Mouse (Mus musculus) heart, embryonic 14.5 days (tissue): ENCODE data around the gene Fryl. TPM values are rescaled to one million over a fixed set of nuclear protein-coding genes. Genes with fewer than 3 reads are reported as not detected.

Source experiments
- ATAC-seq: fragments of 200-750 bp; cut with Nextera tagmentation; 2 replicates; pipeline ENCODE4 v1.8.0; 2017; ENCODE audit warnings: low read depth, moderate TSS enrichment; ENCODE audit not compliant: insufficient number of reproducible peaks, insufficient read depth, low FRiP score
- H3K27ac ChIP-seq, 2 experiments: fragments of 200-500 bp in 1 of 2; fragments of 300-500 bp in 1 of 2; sonication (generic) in 1 of 2; replicated peaks in 1 of 2; 2 replicates each; pipeline ENCODE4 v1.5.1; 2012 to 2014; ENCODE audit warnings: low read depth in 2 of 2, low read length in 2 of 2, control low read depth in 1 of 2, mild to moderate bottlenecking in 1 of 2, mixed read lengths in 1 of 2; ENCODE audit not compliant: control insufficient read depth in 1 of 2, insufficient read depth in 1 of 2
- H3K27me3 ChIP-seq: fragments of 300-500 bp; sonication (generic); 2 replicates; pipeline ENCODE4 v1.6.1; 2014; ENCODE audit warnings: mild to moderate bottlenecking, low read length, control low read depth; ENCODE audit not compliant: control insufficient read depth, insufficient read depth
- H3K36me3 ChIP-seq: fragments of 300-500 bp; sonication (generic); 2 replicates; pipeline ENCODE4 v1.6.1; 2014; ENCODE audit warnings: mild to moderate bottlenecking, control low read depth, low read length, mixed read lengths; ENCODE audit not compliant: control insufficient read depth, insufficient read depth
- H3K4me1 ChIP-seq, 2 experiments: fragments of 200-500 bp in 1 of 2; fragments of 300-500 bp in 1 of 2; sonication (generic) in 1 of 2; 2 replicates each; pipeline ENCODE4 v1.6.1; 2012 to 2014; ENCODE audit warnings: low read length in 2 of 2, control low read depth in 1 of 2, mixed read lengths in 1 of 2; ENCODE audit not compliant: control insufficient read depth in 2 of 2, insufficient read depth in 2 of 2
- H3K4me2 ChIP-seq: fragments of 300-500 bp; sonication (generic); 2 replicates; pipeline ENCODE4 v1.6.1; 2014; ENCODE audit warnings: mild to moderate bottlenecking, low read length
- H3K4me3 ChIP-seq, 2 experiments: fragments of 200-500 bp in 1 of 2; fragments of 300-500 bp in 1 of 2; sonication (generic) in 1 of 2; 2 replicates each; pipeline ENCODE4 v1.5.1; 2012 to 2014; ENCODE audit warnings: low read length in 2 of 2, mild to moderate bottlenecking in 2 of 2, control low read depth in 1 of 2, low read depth in 1 of 2, moderate library complexity in 1 of 2; ENCODE audit not compliant: control insufficient read depth in 1 of 2, insufficient read depth in 1 of 2
- H3K9ac ChIP-seq: fragments of 300-500 bp; sonication (generic); 2 replicates; pipeline ENCODE4 v1.6.1; 2014; ENCODE audit warnings: mild to moderate bottlenecking, low read length
- H3K9me3 ChIP-seq: fragments of 300-500 bp; sonication (generic); 2 replicates; pipeline ENCODE4 v1.6.1; 2016; ENCODE audit warnings: low read length, control low read depth; ENCODE audit not compliant: control insufficient read depth
- WGBS: fragments of 180-500 bp; shearing (Covaris S2); extraction: QIAGEN DNeasy Blood & Tissue Kit; methylation state at CpG from one replicate; pipeline ENCODE4 v1.1.7; 2014; 5-methylcytosine and 5-hydroxymethylcytosine counted together
- polyA plus RNA-seq: library from polyadenylated mRNA; unstranded; fragments of >200 nt; fragmentation: Nextera tagmentation; extraction: Ambion mirVana; gene quantifications from 2 replicates; pipeline ENCODE4 v1.2.1, GENCODE M21; 2014

Fryl gene
- polyA plus RNA-seq, 1 experiment from 2014 or later: 35.0 TPM

DNA sequence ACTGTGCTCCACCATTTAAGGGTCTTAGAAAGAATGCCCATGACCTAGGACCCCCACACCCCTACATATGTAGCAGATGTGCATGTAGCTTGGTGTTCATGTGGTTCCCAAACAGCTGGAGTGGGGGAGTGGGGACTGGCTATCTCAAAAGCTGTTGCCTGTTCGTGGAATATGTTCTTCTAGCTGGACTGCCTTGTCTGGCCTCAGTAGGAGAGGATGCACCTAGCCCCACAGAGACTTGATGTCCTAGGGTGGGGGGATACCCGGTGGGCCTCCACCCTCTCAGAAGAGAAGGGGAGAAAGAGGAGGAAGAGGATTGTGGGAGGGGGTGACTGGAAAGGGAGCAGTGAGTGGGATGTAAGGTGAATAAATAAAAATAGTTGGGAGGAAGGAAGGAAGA is 18.5 kb upstream of the Fryl start:
- H3K9me3 ChIP-seq: no peaks in the 10 kb centered on the region
- WGBS: 66% methylated on average over 2 of the region's 2 CpGs
- H3K9ac ChIP-seq: no peak overlapping the region
- peaks cover 15 to 31% of the 10 kb centered on the region in 2 experiments for H3K4me1 ChIP-seq
- no peak for ATAC-seq
- H3K4me3 ChIP-seq: no peak overlapping the region
- H3K27me3 ChIP-seq: no peaks in the 10 kb centered on the region
- H3K36me3 ChIP-seq: no peaks in the 10 kb centered on the region
- H3K27ac ChIP-seq: no peak overlapping the region
- no peak overlapping the region for H3K4me2 ChIP-seq

DNA sequence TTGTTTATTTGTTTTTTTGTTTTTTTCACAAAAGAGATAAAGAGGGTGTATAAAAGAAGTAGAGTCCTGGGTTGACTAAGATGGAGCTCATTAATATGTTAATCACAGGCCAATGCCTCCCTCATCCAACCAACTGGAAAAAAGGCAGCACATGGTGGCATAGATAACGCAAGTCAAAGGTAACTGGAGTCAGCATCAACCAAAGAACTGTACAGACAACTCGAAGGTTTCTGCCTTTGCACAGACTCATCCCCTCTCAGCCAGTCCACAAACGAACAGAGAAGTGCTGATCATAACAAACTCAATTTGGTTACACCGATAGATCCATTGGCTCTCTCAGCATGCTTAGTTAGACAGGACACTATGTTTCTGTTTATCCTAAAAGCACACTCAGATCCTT is 16.8 kb upstream of the Fryl start:
- H3K9ac ChIP-seq: no peak overlapping the region
- peaks cover 10 to 18% of the 10 kb centered on the region in 2 experiments for H3K4me1 ChIP-seq
- no peak for ATAC-seq
- no peaks in the 10 kb centered on the region for H3K9me3 ChIP-seq
- no peak overlapping the region for H3K27ac ChIP-seq
- H3K27me3 ChIP-seq: no peaks in the 10 kb centered on the region
- no peak overlapping the region for H3K4me3 ChIP-seq
- H3K4me2 ChIP-seq: peak overlapping the region; percentile 30; the same call in 1 of the 2 replicates
- WGBS: 77% methylated on average over 4 of the region's 4 CpGs
- H3K36me3 ChIP-seq: no peaks in the 10 kb centered on the region

- H3K4me3 ChIP-seq: no peak overlapping the region
- peaks cover 11 to 19% of the 10 kb centered on the region in 2 experiments for H3K4me1 ChIP-seq
- WGBS: 19% methylated on average over 6 of the region's 6 CpGs
- H3K27ac ChIP-seq: peak overlapping the region; percentile 12 to 82
- no peaks in the 10 kb centered on the region; the same call in 1 of the 2 replicates for H3K9me3 ChIP-seq
- H3K9ac ChIP-seq: peak overlapping the region; percentile 44; the same call in 1 of the 2 replicates
- H3K36me3 ChIP-seq: no peaks in the 10 kb centered on the region
- ATAC-seq: no peak
- H3K27me3 ChIP-seq: no peaks in the 10 kb centered on the region
- peak overlapping the region; percentile 40 for H3K4me2 ChIP-seq
Observed at GRCm38 (mm10) chr5:73270612-73271011, 14.2 kb upstream of the Fryl start.

DNA sequence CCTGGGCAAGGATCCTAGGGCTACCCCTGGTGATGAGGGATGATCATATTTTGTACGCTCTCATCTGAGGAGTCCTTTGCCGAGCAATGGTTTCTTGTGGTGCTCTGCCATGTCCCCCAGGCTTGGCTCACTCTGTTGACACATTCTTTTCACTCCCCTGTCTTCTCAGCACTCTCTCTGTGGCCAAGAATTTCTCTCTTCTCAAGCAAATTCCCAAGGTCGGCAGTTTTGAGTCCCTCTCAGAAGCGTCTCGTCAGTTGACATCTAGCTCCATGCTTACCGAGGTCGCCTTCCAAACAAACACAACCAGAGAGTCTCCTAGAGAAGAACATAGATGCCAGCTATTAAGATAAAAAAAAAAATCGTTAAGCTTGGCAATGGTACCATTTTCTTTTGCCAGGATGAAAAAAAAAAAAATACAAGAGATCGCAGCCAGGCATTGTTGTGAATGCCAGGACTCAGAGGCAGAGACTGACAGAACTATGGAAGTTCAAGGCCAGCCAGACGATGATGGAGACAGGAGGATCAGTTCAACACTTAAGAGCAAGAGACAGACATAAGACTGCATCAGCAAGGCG is 12.3 kb upstream of the Fryl start:
- Histone ChIP-seq H3K4me3 (no peak overlapping the region), H3K4me2 (no peak overlapping the region), H3K9me3 (no peaks in the 10 kb centered on the region; the same call in 1 of the 2 replicates), H3K9ac (no peak overlapping the region), H3K4me1 (peaks cover 14 to 23% of the 10 kb centered on the region in 2 experiments), H3K27ac (no peak overlapping the region), H3K36me3 (no peaks in the 10 kb centered on the region), H3K27me3 (no peaks in the 10 kb centered on the region)
- 64% methylated on average over 11 of the region's 11 CpGs for WGBS
- ATAC-seq: no peak

GRCm38 (mm10) chr5:73265460-73265859 is 9.0 kb upstream of the Fryl start:
- WGBS: 24% methylated on average over 5 of the region's 5 CpGs
- peak overlapping the region in 1 of 2 experiments; percentile 25; a peak in 1 of 4 replicates for H3K27ac ChIP-seq
- ATAC-seq: no peak

GRCm38 (mm10) chr5:73264122-73264521 is 7.7 kb upstream of the Fryl start:
- WGBS: 60% methylated on average over 4 of the region's 5 CpGs
- Histone ChIP-seq H3K36me3 (no peaks in the 10 kb centered on the region), H3K4me2 (no peak overlapping the region), H3K4me1 (peaks cover 5 to 8% of the 10 kb centered on the region in 2 experiments; a peak in 2 of 4 replicates), H3K27ac (no peak overlapping the region), H3K9me3 (no peaks in the 10 kb centered on the region; the same call in 1 of the 2 replicates), H3K4me3 (no peak overlapping the region), H3K9ac (no peak overlapping the region), H3K27me3 (no peaks in the 10 kb centered on the region)
- ATAC-seq: no peak

More at GRCm38 (mm10) chr5:73265460-73265859, 9.0 kb upstream of the Fryl start:
- Histone ChIP-seq H3K9me3 (no peaks in the 10 kb centered on the region; the same call in 1 of the 2 replicates), H3K4me3 (no peak overlapping the region), H3K4me1 (peaks cover 6 to 10% of the 10 kb centered on the region in 2 experiments; a peak in 3 of 4 replicates), H3K27me3 (no peaks in the 10 kb centered on the region), H3K4me2 (no peak overlapping the region), H3K36me3 (no peaks in the 10 kb centered on the region), H3K9ac (no peak overlapping the region)

DNA sequence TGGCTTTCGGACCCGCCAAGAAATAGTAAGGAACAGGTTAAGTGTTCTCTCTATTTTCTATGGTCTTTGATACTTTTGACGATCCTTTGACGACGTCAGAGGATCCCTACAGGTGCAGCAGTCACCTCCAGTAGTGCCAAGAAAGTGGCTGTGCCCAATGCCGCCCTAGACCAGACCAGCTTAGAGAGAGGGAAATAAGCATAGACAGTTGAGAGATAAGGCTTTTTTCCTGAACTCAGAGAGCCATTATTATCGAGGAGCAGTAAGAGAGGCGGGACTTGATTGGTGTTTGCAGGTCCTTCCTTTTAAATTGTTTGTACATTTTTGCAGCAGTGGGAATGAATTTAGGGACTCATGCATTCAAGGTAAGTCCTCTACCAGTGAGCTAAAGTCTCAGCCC is 1.3 kb upstream of the Fryl start:
- 49% methylated on average over 8 of the region's 8 CpGs for WGBS
- H3K27ac ChIP-seq: no peak overlapping the region
- no peaks in the 10 kb centered on the region for H3K36me3 ChIP-seq
- no peaks in the 10 kb centered on the region for H3K9me3 ChIP-seq
- H3K4me2 ChIP-seq: peak overlapping the region; percentile 93
- peak overlapping the region; percentile 76 for H3K9ac ChIP-seq
- no peaks in the 10 kb centered on the region for H3K27me3 ChIP-seq
- no peak for ATAC-seq
- peaks cover 6 to 26% of the 10 kb centered on the region in 2 experiments for H3K4me1 ChIP-seq
- H3K4me3 ChIP-seq: peak overlapping the region in 1 of 2 experiments; percentile 59; a peak in 1 of 4 replicates
